9 mouse cellular contexts compared by ENCODE assay signal in the genomic region with DNA sequence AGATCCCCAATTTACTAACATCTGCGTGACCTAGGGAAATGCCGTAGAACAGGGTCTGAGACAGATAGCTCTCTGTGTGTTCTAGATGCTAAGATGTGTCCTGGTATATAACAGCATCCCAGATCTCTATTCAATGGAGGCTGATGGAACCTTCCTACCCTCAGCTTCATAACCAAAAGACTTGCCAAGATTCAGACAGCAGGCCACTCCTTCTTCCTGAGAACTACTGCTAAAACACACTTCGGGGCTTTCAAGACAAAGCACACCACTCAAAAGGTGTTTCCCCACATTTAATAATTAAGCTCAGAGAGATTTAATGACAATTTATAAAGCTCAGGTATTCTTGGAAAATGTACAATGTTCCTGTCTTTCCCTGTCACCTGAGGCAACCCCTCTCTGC.
DNase-seq lines count a peak whose midpoint lies in the region; ATAC-seq and TF ChIP-seq lines count a peak whose summit lies in the region.
"Had no signal": no experiment of that assay in that cellular context is flagged by ENCODE, and none has a peak within 500 bp of the region (broad histone marks: within the 10 kb centered on the region; RNA-seq: fewer than 3 reads in every experiment).

No protein-coding gene starts in this region.

- no peaks in the 10 kb centered on the region; the same call in 1 of the 2 replicates for H3K27me3 ChIP-seq in forebrain, embryonic 11.5 days (ENCODE audit: control insufficient read depth, insufficient read depth, low read length)
- no peaks in the 10 kb centered on the region for H3K27me3 ChIP-seq in forebrain, embryonic 16.5 days (replicated peaks; ENCODE audit: control insufficient read depth, insufficient read depth, low read length)
- no peaks in the 10 kb centered on the region for H3K27me3 ChIP-seq in kidney, postnatal 0 days (ENCODE audit: insufficient read depth, low read length)
- peaks cover 3% of the 10 kb centered on the region; the same call in 1 of the 2 replicates for H3K27me3 ChIP-seq in hindbrain, embryonic 15.5 days
- no peaks in the 10 kb centered on the region for H3K27me3 ChIP-seq in myocyte (ENCODE audit: control insufficient read depth, insufficient read depth, insufficient read length)
- H3K27me3 ChIP-seq: Patski had no signal

- H3K27ac ChIP-seq in forebrain, embryonic 11.5 days (ENCODE audit: low read depth, low read length) = no peak overlapping the region
- no peak overlapping the region for H3K27ac ChIP-seq in forebrain, embryonic 16.5 days (ENCODE audit: low read length)
- H3K27ac ChIP-seq in kidney, postnatal 0 days = peak overlapping the region; percentile 94; the same call in 1 of the 2 replicates
- no peak overlapping the region for H3K27ac ChIP-seq in hindbrain, embryonic 15.5 days (replicated peaks)
- H3K27ac ChIP-seq in left cerebral cortex, adult 2 months = no peak overlapping the region

- no peak for DNase-seq in forebrain, embryonic 11.5 days (ENCODE audit: low spot score)
- DNase-seq in kidney, postnatal 0 days (ENCODE audit: low spot score) = no peak
- DNase-seq in kidney, adult 8-10 months = no peak
- DNase-seq in right cerebral cortex, adult 18-20 months = no peak
- DNase-seq in left cerebral cortex, adult 2 months (ENCODE audit: extremely low spot score in 1 of 2, low spot score in 2 of 2) = no peak

- H3K4me3 ChIP-seq in forebrain, embryonic 11.5 days (ENCODE audit: low read depth, low read length) = no peak overlapping the region; the same call in 1 of the 2 replicates
- H3K4me3 ChIP-seq in forebrain, embryonic 16.5 days (replicated peaks; ENCODE audit: low read length) = no peak overlapping the region
- peak overlapping the region; percentile 86 for H3K4me3 ChIP-seq in kidney, postnatal 0 days (replicated peaks; ENCODE audit: low read depth, low read length)
- no peak overlapping the region for H3K4me3 ChIP-seq in hindbrain, embryonic 15.5 days
- H3K4me3 ChIP-seq in myocyte = peak overlapping the region; percentile 92
- no peak overlapping the region for H3K4me3 ChIP-seq in left cerebral cortex, adult 2 months

- peaks cover 9% of the 10 kb centered on the region; the same call in 1 of the 2 replicates for H3K4me1 ChIP-seq in forebrain, embryonic 11.5 days (replicated peaks; ENCODE audit: control insufficient read depth, insufficient read depth, low read length)
- H3K4me1 ChIP-seq in forebrain, embryonic 16.5 days (replicated peaks; ENCODE audit: control insufficient read depth, insufficient read depth, low read length) = peaks cover 13% of the 10 kb centered on the region
- H3K4me1 ChIP-seq in kidney, postnatal 0 days (replicated peaks; ENCODE audit: insufficient read depth, low read length) = peaks cover 35% of the 10 kb centered on the region
- H3K4me1 ChIP-seq in hindbrain, embryonic 15.5 days (replicated peaks) = peaks cover 31% of the 10 kb centered on the region

- no peaks in the 10 kb centered on the region for H3K9me3 ChIP-seq in forebrain, embryonic 11.5 days (ENCODE audit: control insufficient read depth, low read length)
- no peaks in the 10 kb centered on the region for H3K9me3 ChIP-seq in forebrain, embryonic 16.5 days (ENCODE audit: control insufficient read depth, low read length)
- H3K9me3 ChIP-seq in kidney, postnatal 0 days (replicated peaks; ENCODE audit: low read length) = no peaks in the 10 kb centered on the region
- H3K9me3 ChIP-seq in hindbrain, embryonic 15.5 days = no peaks in the 10 kb centered on the region

- TF ChIP-seq CTCF in kidney, postnatal 0 days (IDR thresholded peaks at IDR 0.05; ENCODE audit: low read depth) = no peak
- TF ChIP-seq CTCF in left cerebral cortex, adult 2 months (IDR thresholded peaks at IDR 0.05) = no peak

- H3K36me3 ChIP-seq in forebrain, embryonic 11.5 days (ENCODE audit: control insufficient read depth, insufficient read depth, low read length) = no peaks in the 10 kb centered on the region
- no peaks in the 10 kb centered on the region for H3K36me3 ChIP-seq in forebrain, embryonic 16.5 days (ENCODE audit: control insufficient read depth, insufficient read depth)
- H3K36me3 ChIP-seq in kidney, postnatal 0 days (ENCODE audit: insufficient read depth, low read length) = no peaks in the 10 kb centered on the region
- no peaks in the 10 kb centered on the region for H3K36me3 ChIP-seq in hindbrain, embryonic 15.5 days
- H3K36me3 ChIP-seq in myocyte (ENCODE audit: control insufficient read depth, insufficient read depth) = no peaks in the 10 kb centered on the region

- H3K4me2 ChIP-seq in forebrain, embryonic 11.5 days (ENCODE audit: low read depth, low read length, severe bottlenecking) = peak overlapping the region; percentile 78; the same call in 1 of the 2 replicates
- H3K4me2 ChIP-seq in forebrain, embryonic 16.5 days (ENCODE audit: low read length) = no peak overlapping the region
- H3K4me2 ChIP-seq in kidney, postnatal 0 days (ENCODE audit: low read length) = peak overlapping the region; percentile 76
- H3K4me2 ChIP-seq in hindbrain, embryonic 15.5 days = peak overlapping the region; percentile 100; the same call in 1 of the 2 replicates
- peak overlapping the region; percentile 91 for H3K4me2 ChIP-seq in myocyte (ENCODE audit: low read depth)

- H3K9ac ChIP-seq in forebrain, embryonic 11.5 days (ENCODE audit: low read length) = no peak overlapping the region
- H3K9ac ChIP-seq in forebrain, embryonic 16.5 days (replicated peaks; ENCODE audit: low read depth, low read length) = no peak overlapping the region
- no peak overlapping the region for H3K9ac ChIP-seq in kidney, postnatal 0 days (ENCODE audit: low read depth, low read length)
- no peak overlapping the region for H3K9ac ChIP-seq in hindbrain, embryonic 15.5 days

- H3K79me2 ChIP-seq in myocyte (ENCODE audit: control insufficient read depth, insufficient read depth) = peaks cover 80% of the 10 kb centered on the region

- 84% methylated on average over 3 of the region's 3 CpGs for WGBS in forebrain, embryonic 11.5 days
- 84% methylated on average over 3 of the region's 3 CpGs for WGBS in forebrain, embryonic 16.5 days
- WGBS in kidney, postnatal 0 days = 61% methylated on average over 3 of the region's 3 CpGs
- 87% methylated on average over 3 of the region's 3 CpGs for WGBS in hindbrain, embryonic 15.5 days

- ATAC-seq in forebrain, embryonic 11.5 days (replicated peaks; ENCODE audit: low FRiP score) = no peak
- ATAC-seq in forebrain, embryonic 16.5 days = no peak
- no peak for ATAC-seq in kidney, postnatal 0 days (replicated peaks; ENCODE audit: low FRiP score, low read depth)
- ATAC-seq in hindbrain, embryonic 15.5 days (ENCODE audit: low FRiP score, low read depth) = no peak
- ATAC-seq: Patski had no signal

- no peak for TF ChIP-seq POLR2A in myocyte (IDR thresholded peaks at IDR 0.05; ENCODE audit: insufficient read length, low read depth)

- H3ac ChIP-seq in myocyte (ENCODE audit: control insufficient read depth, insufficient read length) = no peak overlapping the region

- intact Hi-C loops in left cerebral cortex, adult 2 months (cut with DNase I) = loop anchor here (5.0 kb wide), 1 partner anchor 125 kb away; no protein-coding TSS in a partner anchor

TF ChIP-seq in myocyte, 11 proteins besides CTCF, POLR2A, EP300 and RAD21:
- TF ChIP-seq TCF3 (IDR thresholded peaks at IDR 0.05; ENCODE audit: insufficient read length, low read depth) (no peak), REST (IDR thresholded peaks at IDR 0.05; ENCODE audit: insufficient read depth, insufficient read length) (no peak), TCF12 (IDR thresholded peaks at IDR 0.05; ENCODE audit: insufficient read depth, poor library complexity, severe bottlenecking) (no peak), POLR2AphosphoS2 (IDR thresholded peaks at IDR 0.05; ENCODE audit: insufficient read length, low read depth) (no peak), USF1 (IDR thresholded peaks at IDR 0.05; ENCODE audit: low read depth) (no peak), MAX (IDR thresholded peaks at IDR 0.05; ENCODE audit: low read depth) (no peak), SRF (IDR thresholded peaks at IDR 0.05; ENCODE audit: control insufficient read depth, insufficient read length, low read depth) (no peak), CEBPB (IDR thresholded peaks at IDR 0.05; ENCODE audit: insufficient read depth, poor library complexity, severe bottlenecking) (no peak), E2F4 (IDR thresholded peaks at IDR 0.05; ENCODE audit: insufficient read depth) (no peak), MYOD1 (IDR thresholded peaks at IDR 0.05; ENCODE audit: control insufficient read depth in 1 of 3, insufficient read length in 2 of 3, low read depth in 2 of 3) (no peak), MYOG (IDR thresholded peaks at IDR 0.05; ENCODE audit: control insufficient read depth in 1 of 3, insufficient read depth in 1 of 3, insufficient read length in 2 of 3, low read depth in 2 of 3) (no peak)

Comparison
In these comparisons a context has a peak if more than half of its experiments do, and no peak if none do; other contexts are left out.
1. H3K4me3 ChIP-seq: peak in kidney, postnatal 0 days (single experiment) and myocyte (single experiment); none in forebrain, embryonic 11.5 days (single experiment), forebrain, embryonic 16.5 days (single experiment), hindbrain, embryonic 15.5 days (single experiment) and left cerebral cortex, adult 2 months (single experiment).